Mouse (Mus musculus): ENCODE measurements around the gene Son.

- TF ChIP-seq GATA1 (IDR thresholded peaks at IDR 0.05; ENCODE audit: borderline replicate concordance, low read length), result no peak
- TF ChIP-seq FLI1 (IDR thresholded peaks at IDR 0.05; ENCODE audit: low read length), result no peak
Measured at GRCm38 (mm10) chr16:91605156-91605555, 42.1 kb upstream of the Son start.
